8 mouse cellular contexts compared by ENCODE assay signal in genomic region chr1:65122574-65123372, GRCm38 (mm10). TPM values are rescaled to one million over a fixed set of nuclear protein-coding genes. Genes with fewer than 3 reads are reported as not detected.
DNase-seq lines count a peak whose midpoint lies in the region; ATAC-seq and TF ChIP-seq lines count a peak whose summit lies in the region.

Gene D630023F18Rik (minus strand): TSS chr1:65123214.

- H3K4me2 ChIP-seq in heart, embryonic 15.5 days: peak within 1 kb of the TSS; percentile 55
- peak within 1 kb of the TSS; percentile 43 for H3K4me2 ChIP-seq in forebrain, postnatal 0 days (ENCODE audit: low read depth)
- H3K4me2 ChIP-seq in limb, embryonic 15.5 days: peak within 1 kb of the TSS; percentile 30

- no peaks in the 10 kb centered on the region for H3K36me3 ChIP-seq in heart, embryonic 15.5 days
- H3K36me3 ChIP-seq in forebrain, postnatal 0 days (ENCODE audit: insufficient read depth): no peaks in the 10 kb centered on the region
- no peaks in the 10 kb centered on the region for H3K36me3 ChIP-seq in limb, embryonic 15.5 days

- H3K9ac ChIP-seq in heart, embryonic 15.5 days: no peak within 1 kb of the TSS
- H3K9ac ChIP-seq in forebrain, postnatal 0 days: 0 out of 2 replicates have a peak within 1 kb of the TSS, but pooled peaks have one; percentile 29
- H3K9ac ChIP-seq in limb, embryonic 15.5 days: no peak within 1 kb of the TSS

- H3K4me3 ChIP-seq in heart, embryonic 15.5 days: peak within 1 kb of the TSS; percentile 33
- peak within 1 kb of the TSS; percentile 32 for H3K4me3 ChIP-seq in forebrain, postnatal 0 days (ENCODE audit: low read depth, low read length)
- no peak within 1 kb of the TSS for H3K4me3 ChIP-seq in limb, embryonic 15.5 days

- no peaks in the 10 kb centered on the region for H3K4me1 ChIP-seq in heart, embryonic 15.5 days (replicated peaks)
- H3K4me1 ChIP-seq in forebrain, postnatal 0 days (ENCODE audit: insufficient read depth): no peaks in the 10 kb centered on the region
- H3K4me1 ChIP-seq in limb, embryonic 15.5 days: no peaks in the 10 kb centered on the region

- TF ChIP-seq CTCF in forebrain, postnatal 0 days (IDR thresholded peaks at IDR 0.05; ENCODE audit: low read depth): no peak

- H3K27me3 ChIP-seq in heart, embryonic 15.5 days: no peaks in the 10 kb centered on the region
- no peaks in the 10 kb centered on the region for H3K27me3 ChIP-seq in forebrain, postnatal 0 days (ENCODE audit: insufficient read depth, low read length)
- no peaks in the 10 kb centered on the region for H3K27me3 ChIP-seq in limb, embryonic 15.5 days

- H3K27ac ChIP-seq in heart, embryonic 15.5 days: no peak within 1 kb of the TSS
- no peak within 1 kb of the TSS for H3K27ac ChIP-seq in forebrain, postnatal 0 days (ENCODE audit: low read depth, low read length)
- no peak within 1 kb of the TSS for H3K27ac ChIP-seq in limb, embryonic 15.5 days

- WGBS in heart, embryonic 15.5 days: 22% methylated on average over 9 of the region's 9 CpGs
- 20% methylated on average over 9 of the region's 9 CpGs for WGBS in forebrain, postnatal 0 days
- WGBS in limb, embryonic 15.5 days: 16% methylated on average over 9 of the region's 9 CpGs

- no peak for DNase-seq in heart, adult 9 months (ENCODE audit: low spot score in 2 of 2)
- DNase-seq in NIH3T3 (ENCODE audit: low read depth): peak; percentile 43
- peak; percentile 29 for DNase-seq in forebrain, postnatal 0 days
- DNase-seq in c-Kit-positive CD71-positive TER-119-positive erythroid progenitor cells, embryonic 14.5 days (ENCODE audit: low spot score): no peak
- DNase-seq in kidney, postnatal 36 days: no peak

- no peaks in the 10 kb centered on the region for H3K9me3 ChIP-seq in heart, embryonic 15.5 days (replicated peaks)
- no peaks in the 10 kb centered on the region for H3K9me3 ChIP-seq in forebrain, postnatal 0 days (ENCODE audit: low read length)
- no peaks in the 10 kb centered on the region for H3K9me3 ChIP-seq in limb, embryonic 15.5 days

- ATAC-seq in heart, embryonic 15.5 days (replicated peaks; ENCODE audit: insufficient number of reproducible peaks, insufficient read depth, low FRiP score, low read depth): no peak
- ATAC-seq in forebrain, postnatal 0 days: no peak; the same call in 1 of the 2 replicates
- ATAC-seq in limb, embryonic 15.5 days (ENCODE audit: insufficient number of reproducible peaks, low FRiP score, low TSS enrichment, low read depth): no peak
- no peak for ATAC-seq in monocyte, adult 5-6 weeks (replicated peaks; ENCODE audit: insufficient number of reproducible peaks, low FRiP score, low TSS enrichment, poor library complexity, severe bottlenecking)

RNA-seq across cellular contexts. Expression of gene D630023F18Rik, which starts in this region (rescaled TPM):
- polyA plus RNA-seq in heart, embryonic 15.5 days (2015; fragmentation: Nextera tagmentation; extraction: Ambion mirVana): 0.14 and 0.38 TPM in 2 replicates
- 6.5 and 9.8 TPM in 2 replicates for total RNA-seq in forebrain, postnatal 0 days (2014; rRNA removed)
- 8.2 and 12.3 TPM in 2 replicates for polyA plus RNA-seq in forebrain, postnatal 0 days (2015; fragmentation: Nextera tagmentation; extraction: Ambion mirVana)
- polyA plus RNA-seq in limb, embryonic 15.5 days (2015; fragmentation: Nextera tagmentation; extraction: Ambion mirVana): 0.35 and 0.47 TPM in 2 replicates
- total RNA-seq in monocyte, adult 5-6 weeks (2017): not detected in 3 replicates

Comparison
In these comparisons a context has a peak if more than half of its experiments do, and no peak if none do; other contexts are left out.
1. DNase-seq: peak in NIH3T3 (single experiment) and forebrain, postnatal 0 days (single experiment); none in heart, adult 9 months (0 of 2), c-Kit-positive CD71-positive TER-119-positive erythroid progenitor cells, embryonic 14.5 days (single experiment) and kidney, postnatal 36 days (0 of 2).
2. Peak in every context shown above with its lines, with median percentiles within 50 percentile points of each other: H3K4me2 ChIP-seq.